Mouse (Mus musculus) stomach, postnatal 0 days (tissue): ENCODE measurements at regions not wholly inside any gene's neighbourhood (a gene's known extent, or its start where the extent isn't known, plus 50 kb on each side); places are given as distances from the start of the nearest gene placed in this dataset.

Experiments
- CTCF ChIP-seq: IDR thresholded peaks from 2 replicates; pipeline ENCODE4 v1.5.1; 2016; ENCODE audit warnings: antibody characterized with exemption, low read depth, mild to moderate bottlenecking, moderate library complexity
- EP300 ChIP-seq: optimal IDR thresholded peaks from 2 replicates; pipeline ENCODE3; 2016; ENCODE audit warnings: antibody characterized with exemption

DNA sequence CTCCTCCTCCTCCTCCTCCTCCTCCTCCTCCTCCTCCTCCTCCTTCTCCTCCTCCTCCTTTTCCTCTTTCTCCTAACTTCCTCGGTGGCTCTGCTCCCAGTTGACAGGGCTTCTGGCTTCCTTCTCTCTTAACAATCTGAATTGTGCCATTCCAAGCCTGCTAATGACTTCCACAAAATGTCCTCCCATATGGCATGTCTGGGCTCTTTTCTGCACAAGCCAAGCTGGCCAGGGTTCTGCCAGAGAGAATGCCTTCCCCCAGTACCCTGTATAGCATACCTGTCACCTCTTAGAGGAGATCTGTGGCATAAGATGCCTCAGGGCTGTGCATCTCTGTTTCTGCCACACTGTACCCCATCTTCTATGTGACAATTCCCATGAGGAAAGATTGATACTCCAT is 70.0 kb upstream of the B3gat1 start:
- TF ChIP-seq CTCF (no peak), EP300 (no peak)
